Mouse (Mus musculus): Measurements from ENCODE around the gene Pglyrp2. TPM values are rescaled to one million over a fixed set of nuclear protein-coding genes. Genes with fewer than 3 reads are reported as not detected.

Pglyrp2 gene
- polyA plus RNA-seq (2012), result 1.8 and 2.3 TPM in 2 replicates

GRCm38 (mm10) chr17:32424034-32424433 is at the start of gene Pglyrp2:
TSS of gene Pglyrp2 (minus strand) at chr17:32424167.
- TF ChIP-seq GATA1 (IDR thresholded peaks at IDR 0.05; ENCODE audit: low read length), result no peak

- TF ChIP-seq GATA1 (IDR thresholded peaks at IDR 0.05; ENCODE audit: low read length), result no peak
These were observed 48.2 kb upstream of the Pglyrp2 start for GRCm38 (mm10) chr17:32472176-32472575.

GRCm38 (mm10) chr17:32470795-32471194 is 46.8 kb upstream of the Pglyrp2 start:
- no peak for TF ChIP-seq GATA1 (IDR thresholded peaks at IDR 0.05; ENCODE audit: low read length)

- TF ChIP-seq GATA1 (IDR thresholded peaks at IDR 0.05; ENCODE audit: low read length), result no peak
These were observed 44.5 kb upstream of the Pglyrp2 start for GRCm38 (mm10) chr17:32468494-32468893.

- no peak for TF ChIP-seq GATA1 (IDR thresholded peaks at IDR 0.05; ENCODE audit: low read length)
These were observed 31.0 kb upstream of the Pglyrp2 start for GRCm38 (mm10) chr17:32454997-32455396.

- no peak for TF ChIP-seq GATA1 (IDR thresholded peaks at IDR 0.05; ENCODE audit: low read length)
These were observed 30.2 kb upstream of the Pglyrp2 start for GRCm38 (mm10) chr17:32454188-32454587.

GRCm38 (mm10) chr17:32452482-32452881 is 28.5 kb upstream of the Pglyrp2 start, which contains the start of gene Cyp4f39:
TSS of gene Cyp4f39 (plus strand) at chr17:32452723.
- TF ChIP-seq GATA1 (IDR thresholded peaks at IDR 0.05; ENCODE audit: low read length), result no peak

- no peak for TF ChIP-seq GATA1 (IDR thresholded peaks at IDR 0.05; ENCODE audit: low read length)
These were observed 27.0 kb upstream of the Pglyrp2 start for GRCm38 (mm10) chr17:32450844-32451537.

GRCm38 (mm10) chr17:32449042-32449441 is 25.1 kb upstream of the Pglyrp2 start:
- TF ChIP-seq GATA1 (IDR thresholded peaks at IDR 0.05; ENCODE audit: low read length), result no peak

GRCm38 (mm10) chr17:32447195-32447594 is 23.2 kb upstream of the Pglyrp2 start:
- no peak for TF ChIP-seq GATA1 (IDR thresholded peaks at IDR 0.05; ENCODE audit: low read length)

- no peak for TF ChIP-seq GATA1 (IDR thresholded peaks at IDR 0.05; ENCODE audit: low read length)
These were observed 21.0 kb upstream of the Pglyrp2 start for GRCm38 (mm10) chr17:32445016-32445415.

GRCm38 (mm10) chr17:32443245-32443644 is 19.3 kb upstream of the Pglyrp2 start:
- no peak for TF ChIP-seq GATA1 (IDR thresholded peaks at IDR 0.05; ENCODE audit: low read length)

- no peak for TF ChIP-seq GATA1 (IDR thresholded peaks at IDR 0.05; ENCODE audit: low read length)
These were observed 13.1 kb upstream of the Pglyrp2 start for GRCm38 (mm10) chr17:32437106-32437505.

GRCm38 (mm10) chr17:32435151-32435550 is 11.2 kb upstream of the Pglyrp2 start:
- no peak for TF ChIP-seq GATA1 (IDR thresholded peaks at IDR 0.05; ENCODE audit: low read length)

GRCm38 (mm10) chr17:32434324-32434723 is 10.4 kb upstream of the Pglyrp2 start:
- TF ChIP-seq GATA1 (IDR thresholded peaks at IDR 0.05; ENCODE audit: low read length), result no peak

GRCm38 (mm10) chr17:32431972-32432371 is 8.0 kb upstream of the Pglyrp2 start:
- no peak for TF ChIP-seq GATA1 (IDR thresholded peaks at IDR 0.05; ENCODE audit: low read length)

GRCm38 (mm10) chr17:32426610-32427009 is 2.6 kb upstream of the Pglyrp2 start:
- TF ChIP-seq GATA1 (IDR thresholded peaks at IDR 0.05; ENCODE audit: low read length), result no peak

Measured in G1E-ER4 (cell line).